Mouse (Mus musculus): ENCODE measurements around the gene Wdr89.

The Wdr89 gene

DNA sequence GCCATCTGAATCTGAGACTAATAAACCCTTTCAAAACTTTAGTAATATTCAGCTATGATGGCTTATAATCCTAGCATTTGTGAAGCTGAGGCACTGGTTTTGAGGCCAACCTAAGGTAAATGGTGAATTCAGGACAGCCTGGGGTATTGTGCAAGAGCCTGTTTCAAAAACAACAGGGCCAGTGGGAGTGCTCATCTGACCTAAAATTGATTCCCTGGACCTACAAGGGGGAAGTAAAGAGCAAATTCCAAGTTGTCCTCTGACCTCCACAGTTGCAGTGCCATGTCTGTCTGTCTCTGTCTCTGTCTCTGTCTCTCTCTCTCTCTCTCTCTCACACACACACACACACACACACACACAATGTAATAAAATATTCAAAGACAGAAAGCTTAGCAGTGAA is 2.4 kb downstream of the Wdr89 start:
- DNase-seq = no peak

DNA sequence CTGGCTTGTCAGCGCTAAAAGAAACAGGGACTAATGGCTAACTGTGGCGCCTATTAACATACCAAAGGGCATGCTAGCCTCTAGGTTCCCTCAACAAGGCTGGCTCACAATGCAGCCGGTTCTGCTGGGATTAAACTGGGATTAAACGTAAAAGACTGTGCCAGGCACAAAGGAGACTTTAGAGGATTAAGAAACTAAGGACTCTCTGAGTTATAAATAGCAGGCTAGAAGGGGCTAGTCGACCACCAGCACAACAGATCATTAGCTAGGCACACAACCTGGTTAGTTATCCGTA is 4.9 kb downstream of the Wdr89 start:
- peak; percentile 68 for DNase-seq

DNA sequence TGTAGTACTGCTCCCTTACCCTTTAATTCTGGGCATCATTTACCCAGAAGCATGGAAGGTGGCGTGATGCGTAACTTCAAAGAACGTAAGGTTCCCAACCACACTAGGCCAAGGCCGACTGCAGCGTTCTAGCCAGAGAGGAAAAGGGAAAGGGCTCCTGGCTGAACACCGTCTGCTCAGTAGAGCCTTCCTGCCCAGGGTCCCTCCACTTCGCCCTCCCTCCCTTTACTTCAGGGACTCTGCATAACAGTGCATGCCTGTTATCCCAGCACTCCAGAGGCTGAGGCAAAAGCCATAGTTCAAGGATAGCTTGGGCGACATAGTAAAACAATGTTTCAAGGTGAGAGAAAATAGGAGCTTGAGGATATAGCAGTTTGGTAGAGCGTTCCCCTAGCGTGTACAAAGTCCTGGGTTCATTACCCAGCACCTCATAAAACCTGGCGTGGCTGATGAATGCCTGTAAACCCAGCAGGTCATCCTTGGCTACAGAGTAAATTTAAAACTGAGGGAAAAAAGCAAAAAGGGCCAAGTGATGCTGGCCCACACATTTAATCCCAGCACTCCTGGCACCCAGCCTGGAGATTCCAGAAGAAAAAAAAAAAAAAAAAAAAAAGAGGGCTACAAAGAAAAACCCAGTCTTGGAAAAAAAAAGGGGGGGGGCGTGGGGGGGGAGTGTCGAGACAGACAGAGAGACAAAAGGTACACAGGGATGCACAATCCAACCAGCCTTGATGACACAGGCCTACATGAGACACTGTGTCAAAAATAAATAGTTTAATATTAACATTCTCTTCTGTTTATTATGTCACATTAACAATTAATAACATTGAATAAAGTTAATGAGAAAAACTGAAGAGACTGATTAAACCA is 5.5 kb downstream of the Wdr89 start:
- DNase-seq = peak; percentile 71

DNA sequence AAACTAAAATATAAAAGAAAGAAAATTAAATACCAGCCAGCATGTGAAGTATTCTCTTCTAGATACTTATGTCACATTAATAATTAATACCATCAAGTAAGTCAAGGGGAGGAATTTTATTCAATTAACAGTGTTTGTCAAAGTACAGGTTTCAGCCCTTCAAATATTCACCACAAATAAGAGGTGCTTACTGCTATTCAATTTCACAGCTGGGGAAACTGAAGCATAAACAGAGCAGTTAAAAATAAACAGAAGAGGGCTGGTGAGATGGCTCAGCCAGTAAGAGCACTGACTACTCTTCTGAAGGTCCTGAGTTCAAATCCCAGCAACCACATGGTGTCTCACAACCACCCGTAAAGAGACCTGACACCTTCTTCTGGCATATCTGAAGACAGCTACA is 7.0 kb downstream of the Wdr89 start:
- no peak for DNase-seq

DNA sequence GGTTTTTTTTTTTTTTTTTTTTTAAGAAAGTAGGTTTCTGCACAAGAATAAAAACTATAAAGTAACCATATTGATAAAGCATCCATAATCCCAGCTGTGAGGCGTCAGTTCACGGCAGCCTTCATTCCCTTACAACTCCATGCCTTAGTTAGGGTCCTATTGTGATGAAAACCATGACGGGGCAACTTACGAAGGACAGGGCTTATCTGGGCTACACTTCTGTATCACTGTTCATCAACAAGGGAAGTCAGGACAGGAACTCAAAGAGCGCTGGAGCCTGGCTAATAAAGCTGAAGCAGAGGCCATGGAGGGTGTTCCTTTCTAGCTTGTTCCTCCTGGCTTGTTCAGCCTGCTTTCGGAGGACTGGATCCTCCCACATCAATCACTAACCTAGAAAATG is 10.9 kb downstream of the Wdr89 start:
- DNase-seq = no peak

DNA sequence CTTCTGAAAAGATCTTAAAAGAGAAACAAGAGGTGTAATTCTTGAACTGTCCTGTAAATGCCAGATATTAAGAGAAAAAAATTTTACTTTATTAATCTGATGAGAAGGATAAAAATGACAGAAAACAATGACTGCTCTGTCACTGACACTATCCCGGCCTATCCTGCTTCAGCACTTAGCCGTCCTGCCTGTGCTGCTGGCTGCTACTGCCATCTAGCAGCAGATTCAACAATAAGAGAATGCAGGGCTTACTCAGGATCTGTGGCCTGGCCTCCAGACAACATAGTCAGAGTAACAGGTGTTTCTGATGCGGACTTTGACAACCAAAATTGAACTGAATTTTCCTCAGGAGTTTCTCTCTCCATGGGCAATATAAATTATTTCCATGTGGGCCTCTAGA is 12.8 kb downstream of the Wdr89 start:
- peak; percentile 30 for DNase-seq

DNA sequence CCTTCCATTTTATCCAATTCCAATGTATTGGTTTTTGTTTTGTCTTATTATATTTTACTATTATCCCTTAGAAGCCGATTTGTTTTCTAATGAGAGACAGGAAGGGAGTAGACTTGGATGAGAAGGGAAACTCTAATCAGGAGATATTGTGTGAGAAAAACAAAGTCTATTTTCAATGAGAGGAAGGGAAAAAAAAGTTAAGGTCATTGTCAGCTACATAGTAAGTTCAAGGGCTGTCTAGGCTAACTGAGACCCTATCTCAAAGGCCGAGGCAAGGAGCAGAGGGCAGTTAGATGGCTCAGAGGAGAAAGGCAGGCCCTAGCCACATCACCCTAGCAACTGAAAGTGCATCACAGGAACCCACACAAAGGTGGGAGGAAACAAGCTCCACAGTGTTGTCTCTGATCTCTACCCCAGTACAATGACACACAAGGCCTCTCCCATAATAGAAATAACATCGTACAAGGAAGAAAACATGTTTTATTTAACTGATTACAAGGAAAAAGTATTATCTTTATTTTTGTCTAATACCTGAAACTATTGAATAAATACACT is 15.0 kb downstream of the Wdr89 start:
- no peak for DNase-seq

DNA sequence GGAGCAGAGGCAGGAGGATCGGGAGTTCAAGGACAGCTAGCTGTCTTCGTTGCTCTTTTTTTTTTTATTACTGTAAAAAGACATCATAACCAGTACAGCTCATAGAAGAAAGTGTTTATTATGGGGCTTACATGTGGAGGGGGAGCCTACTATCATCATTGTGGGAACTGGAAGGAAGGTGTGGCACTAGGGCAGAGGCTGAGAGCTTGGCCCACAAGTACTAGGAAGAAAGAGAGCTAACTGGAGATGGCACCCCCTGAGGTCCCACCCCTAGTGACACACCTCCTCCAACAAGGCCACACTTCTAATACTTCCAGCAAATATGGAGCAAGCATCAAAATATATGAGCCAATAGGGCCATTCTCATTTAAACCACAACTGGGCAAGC is 19.6 kb downstream of the Wdr89 start:
- DNase-seq = no peak

DNA sequence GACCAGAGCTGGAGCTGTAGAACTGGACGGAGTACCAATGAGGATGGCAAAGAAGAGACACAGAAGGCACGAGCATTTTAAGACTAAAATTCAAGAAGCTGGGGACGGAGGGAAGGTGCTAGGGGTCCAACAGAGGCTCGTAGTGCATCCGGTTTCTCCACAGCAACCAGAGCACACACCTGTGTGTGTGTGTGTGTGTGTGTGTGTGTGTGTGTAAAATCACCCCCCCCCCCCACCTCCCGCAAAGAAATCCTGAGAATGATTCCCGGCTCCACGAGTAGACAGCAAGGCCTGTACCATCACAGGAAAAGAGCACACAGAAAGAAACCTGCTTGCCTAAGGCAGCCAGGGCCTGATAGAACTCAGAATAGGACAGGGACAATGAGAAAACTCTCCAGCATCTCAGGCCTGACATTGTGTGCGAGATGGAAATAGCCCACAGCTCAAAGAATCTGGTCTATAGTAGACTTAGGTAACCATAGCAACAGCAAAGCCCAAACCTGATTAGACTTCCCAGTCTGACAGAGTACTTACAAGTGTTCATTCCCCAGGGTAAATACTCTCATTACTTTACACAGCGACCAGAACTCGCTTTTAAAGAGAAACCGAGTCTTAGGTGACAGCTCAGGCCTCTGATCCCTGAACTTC is 20.2 kb downstream of the Wdr89 start:
- DNase-seq = no peak

DNA sequence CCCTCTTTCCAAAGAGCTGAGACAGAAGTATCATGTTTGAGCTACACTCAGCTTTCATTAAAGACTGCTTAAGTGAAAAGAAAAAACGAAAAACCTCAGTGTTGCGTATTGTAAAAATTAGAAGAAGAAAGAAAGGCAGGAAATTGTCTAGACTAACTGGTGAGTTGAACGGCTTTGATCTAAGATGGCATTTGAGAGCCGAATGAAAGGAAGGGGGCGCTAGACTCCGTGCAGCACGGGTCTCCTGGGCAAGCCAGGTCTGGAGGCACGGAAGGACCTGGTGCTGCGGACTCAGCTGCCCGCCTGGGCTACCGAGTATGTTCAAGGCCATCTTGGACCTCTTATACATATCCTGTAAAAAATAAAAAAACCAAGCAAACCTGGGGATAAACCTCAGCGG is 21.1 kb downstream of the Wdr89 start:
- no peak for DNase-seq

DNA sequence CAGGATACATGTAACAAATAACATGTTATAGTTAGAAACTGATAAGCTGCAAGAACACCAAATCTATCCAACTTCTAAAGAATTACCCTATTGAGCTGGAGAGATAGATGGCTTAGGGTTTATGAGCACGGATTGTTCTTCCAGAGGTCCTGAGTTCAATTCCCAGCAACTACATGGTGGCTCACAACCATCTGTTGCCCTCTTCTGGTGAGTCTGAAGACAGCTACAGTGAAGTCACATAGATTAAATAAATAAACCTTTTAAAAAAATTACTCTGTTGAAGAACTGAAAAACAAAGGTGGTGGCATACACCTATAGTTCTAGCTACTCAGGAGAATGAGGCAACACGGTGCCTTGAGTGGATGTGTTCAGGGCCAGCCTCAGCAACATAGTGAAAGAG is 21.7 kb downstream of the Wdr89 start:
- DNase-seq = no peak

DNA sequence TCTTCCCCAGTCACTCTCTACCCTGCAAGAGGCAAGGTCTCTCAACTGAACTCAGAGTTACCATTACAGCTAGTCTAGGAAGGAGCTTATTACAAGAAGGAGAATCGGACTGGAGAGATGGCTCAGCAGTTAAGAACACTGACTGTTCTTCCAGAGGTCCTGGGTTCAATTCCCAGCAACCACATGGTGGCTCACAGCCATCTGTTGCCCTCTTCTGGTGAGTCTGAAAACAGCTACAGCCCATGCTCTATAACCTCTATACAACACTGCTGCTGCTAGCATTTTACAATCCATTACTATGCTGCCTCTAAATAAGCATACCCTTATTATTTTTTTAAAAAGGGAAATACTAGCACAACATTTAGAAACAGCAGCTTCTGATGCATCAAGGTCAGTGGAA is 23.6 kb downstream of the Wdr89 start:
- no peak for DNase-seq

DNA sequence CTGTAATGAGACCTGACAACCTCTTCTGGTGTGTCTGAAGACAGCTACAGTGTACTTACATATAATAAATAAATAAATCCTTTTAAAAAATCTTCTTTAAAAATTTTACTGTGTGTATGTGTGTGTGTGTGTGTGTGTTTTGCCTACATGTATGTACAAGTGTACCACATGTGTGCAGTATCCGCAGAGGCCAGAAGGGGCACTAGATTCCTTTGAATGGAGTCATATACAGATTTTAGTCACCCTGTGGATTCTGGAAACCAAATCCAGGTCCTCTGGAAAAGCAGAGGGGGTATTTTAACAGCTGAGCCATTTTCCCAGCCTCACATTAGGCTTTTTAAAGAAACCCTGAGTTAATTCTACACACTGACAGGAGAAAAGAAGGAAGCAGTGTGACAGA is 27.6 kb downstream of the Wdr89 start:
- DNase-seq = no peak

DNA sequence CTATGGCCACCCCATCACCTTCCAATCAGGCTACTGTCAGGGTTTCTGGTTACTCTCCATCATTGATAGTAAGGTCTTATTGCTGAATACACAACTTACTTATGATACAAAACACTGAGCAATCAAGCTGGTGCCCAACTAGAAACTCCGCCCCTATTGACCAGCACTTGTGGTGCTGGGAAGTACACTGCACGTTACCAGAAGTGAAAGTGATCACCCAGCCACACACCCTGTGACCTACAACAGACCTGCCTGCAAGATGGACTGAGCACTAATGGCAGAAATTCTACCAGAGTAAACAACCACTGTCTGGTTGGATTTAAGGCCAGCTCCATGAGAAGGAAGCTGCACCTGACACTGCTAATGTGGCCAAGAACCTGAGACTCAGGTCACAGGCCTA is 31.0 kb downstream of the Wdr89 start:
- no peak for DNase-seq

DNA sequence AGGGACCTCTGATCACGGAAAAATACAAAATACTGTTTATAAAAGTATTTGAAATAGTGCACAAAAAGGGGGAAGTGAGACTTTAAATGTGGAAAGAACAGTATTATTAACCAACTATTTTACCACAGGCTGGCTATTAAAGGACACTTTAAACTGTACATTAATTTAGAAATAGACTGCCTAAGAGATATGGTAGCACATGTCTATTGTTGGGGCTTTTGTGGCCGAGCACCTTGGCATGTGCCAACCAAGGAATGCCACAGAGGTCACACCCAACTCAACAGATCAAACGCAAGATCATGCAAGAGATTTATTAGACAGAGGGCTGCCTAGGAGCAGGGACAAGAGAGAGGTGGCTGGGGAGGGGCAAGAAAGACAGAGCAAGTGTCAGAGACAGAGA is 32.2 kb downstream of the Wdr89 start:
- DNase-seq = no peak

DNA sequence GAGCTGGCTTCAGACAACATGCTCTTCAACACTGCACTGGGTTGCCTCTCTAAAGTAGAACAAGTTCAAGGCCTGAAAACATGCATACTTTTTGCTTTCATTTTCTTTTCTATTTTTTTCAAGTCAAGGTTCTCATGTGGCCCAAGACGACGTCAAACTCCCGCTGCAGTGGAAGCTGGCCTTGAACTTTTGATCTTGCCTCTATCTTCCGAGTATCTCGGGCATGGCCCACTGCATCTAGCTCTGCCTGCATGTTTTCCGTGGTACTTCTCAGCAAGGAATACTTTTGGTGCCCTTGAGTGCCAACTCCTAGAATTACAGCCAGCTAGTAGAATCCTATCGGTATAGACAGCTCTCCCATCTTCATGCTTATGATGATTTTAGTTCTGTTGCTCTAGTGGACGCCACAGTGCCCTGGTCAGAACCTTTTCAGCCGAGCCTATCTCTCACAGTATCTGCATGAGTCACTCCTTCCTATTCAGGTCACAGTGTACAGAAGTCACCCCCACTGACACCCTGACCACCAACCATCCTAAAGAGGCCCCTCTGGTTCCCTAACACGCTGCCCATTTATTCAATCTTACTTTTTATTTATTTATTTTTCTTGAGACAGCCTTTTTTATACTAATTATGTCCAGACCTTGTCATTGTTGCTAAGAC is 33.4 kb downstream of the Wdr89 start:
- no peak for DNase-seq

DNA sequence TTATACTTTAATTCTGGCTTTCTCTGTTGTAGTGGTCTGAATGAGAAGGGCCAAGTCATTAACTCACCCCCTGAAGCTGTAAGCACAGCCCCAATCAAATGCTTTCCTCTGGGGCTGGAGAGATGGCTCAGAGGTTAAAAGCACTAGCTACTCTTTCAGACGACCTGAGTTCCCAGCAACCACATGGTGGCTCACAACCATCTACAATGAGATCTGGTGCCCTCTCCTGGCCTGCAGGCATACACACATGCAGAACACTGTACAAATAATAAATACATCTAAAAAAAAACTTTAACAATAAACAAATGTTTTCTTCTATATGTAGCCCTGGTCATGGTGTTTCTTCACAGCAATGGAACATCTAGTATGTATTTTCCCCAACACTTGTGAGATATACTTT is 39.7 kb downstream of the Wdr89 start:
- no peak for DNase-seq

DNA sequence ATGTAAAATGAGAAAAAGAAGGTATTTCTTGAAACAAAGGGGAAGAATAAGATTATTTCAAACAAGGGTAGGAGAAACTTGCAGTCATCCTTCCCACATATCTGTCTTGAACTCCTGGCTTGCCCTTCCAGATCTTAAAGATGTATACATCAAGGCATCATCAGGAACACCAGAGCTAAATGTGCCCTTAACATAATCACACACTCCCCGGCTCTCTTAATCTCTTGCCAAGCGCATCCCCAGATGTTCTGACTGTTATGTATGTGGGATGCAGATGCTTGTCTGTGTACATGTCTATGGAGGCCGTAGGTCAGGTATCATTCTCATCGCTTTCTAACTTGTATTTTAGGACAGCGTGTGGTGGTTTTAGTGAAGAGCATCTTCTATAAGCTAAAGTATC is 46.0 kb downstream of the Wdr89 start:
- no peak for DNase-seq

DNA sequence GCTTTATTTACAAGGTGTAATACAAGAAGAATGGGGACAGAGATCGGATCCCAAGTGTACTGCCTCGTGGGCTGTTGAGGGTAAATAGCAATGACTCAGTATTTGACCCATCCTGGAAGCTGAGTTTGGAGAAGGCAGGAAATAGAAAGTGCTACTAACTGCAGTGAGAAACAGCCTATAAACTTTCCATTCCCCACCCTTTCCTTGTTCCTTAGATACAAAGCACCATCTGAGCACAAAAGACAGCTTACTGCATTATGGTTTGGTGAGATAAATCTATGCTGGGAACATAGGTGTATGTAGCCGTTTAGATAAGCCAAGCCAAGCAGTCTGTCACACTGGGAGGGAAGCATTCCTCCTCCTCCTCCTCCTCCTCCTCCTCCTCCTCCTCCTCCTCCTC is 46.5 kb downstream of the Wdr89 start:
- no peak for DNase-seq

DNA sequence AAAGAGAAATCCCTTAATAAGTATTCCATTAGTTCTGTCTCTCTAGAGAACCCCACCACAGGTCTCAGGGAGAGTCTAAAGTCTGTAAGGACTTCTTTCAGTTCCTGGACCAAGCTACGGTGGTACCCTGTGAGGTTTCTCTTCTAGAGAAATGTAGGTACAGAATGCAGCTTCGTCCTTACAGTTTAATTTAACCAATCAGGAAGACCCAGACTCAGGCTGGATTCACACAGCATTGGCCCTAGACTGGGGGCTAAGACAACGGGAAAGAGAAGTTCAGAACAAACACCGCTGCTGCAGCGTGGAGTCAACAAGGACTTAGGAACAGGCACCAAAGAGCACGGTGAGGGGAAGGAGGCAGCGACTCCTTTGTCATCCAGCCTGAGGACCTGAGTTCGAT is 52.5 kb downstream of the Wdr89 start:
- no peak for DNase-seq

DNA sequence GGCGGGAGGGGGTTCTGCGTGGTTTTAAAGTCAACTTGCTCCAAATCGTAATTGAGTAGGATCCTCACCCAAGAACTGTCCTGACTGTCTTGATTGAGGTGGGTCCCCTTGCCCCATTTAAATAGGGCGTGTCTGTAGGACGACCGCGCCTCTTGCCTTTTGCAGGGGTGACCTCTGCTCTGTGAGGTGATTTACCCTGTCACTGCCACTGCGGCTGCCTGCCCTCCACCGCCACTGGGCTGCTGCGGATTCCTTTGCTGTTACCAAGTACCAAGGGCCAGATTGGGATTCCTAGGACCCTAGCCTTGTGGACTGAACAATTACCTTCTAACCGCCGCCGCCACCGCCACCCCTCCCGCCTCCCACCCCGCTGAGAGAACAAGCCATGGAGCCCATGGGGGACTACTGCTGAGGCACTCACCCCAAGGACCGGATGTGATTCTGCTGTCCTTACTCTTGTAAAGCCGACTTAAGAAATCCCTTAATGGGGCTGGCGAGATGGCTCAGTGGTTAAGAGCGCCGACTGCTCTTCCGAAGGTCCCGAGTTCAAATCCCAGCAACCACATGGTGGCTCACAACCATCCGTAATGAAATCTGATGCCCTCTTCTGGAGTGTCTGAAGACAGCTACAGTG is 53.1 kb downstream of the Wdr89 start:
- DNase-seq = peak; percentile 31

DNA sequence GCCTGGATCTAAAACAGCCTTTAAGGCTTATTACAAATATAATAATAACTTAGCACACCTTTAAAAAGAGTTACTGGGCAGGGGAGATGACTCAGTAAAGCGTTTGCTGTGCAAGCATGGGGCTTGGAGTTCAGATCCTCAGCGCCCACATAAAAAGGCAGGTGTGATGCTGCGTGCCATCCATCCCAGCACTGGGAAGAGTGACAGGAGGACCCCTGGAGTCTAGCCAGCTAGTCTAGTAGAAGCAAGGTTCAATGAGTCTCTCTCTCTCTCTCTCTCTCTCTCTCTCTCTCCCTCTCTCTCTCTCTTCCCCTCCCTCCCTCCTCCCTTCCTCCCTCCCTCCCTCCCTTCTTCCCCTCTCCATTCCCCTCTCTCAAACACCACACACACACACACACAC is 53.8 kb downstream of the Wdr89 start:
- DNase-seq = no peak

DNA sequence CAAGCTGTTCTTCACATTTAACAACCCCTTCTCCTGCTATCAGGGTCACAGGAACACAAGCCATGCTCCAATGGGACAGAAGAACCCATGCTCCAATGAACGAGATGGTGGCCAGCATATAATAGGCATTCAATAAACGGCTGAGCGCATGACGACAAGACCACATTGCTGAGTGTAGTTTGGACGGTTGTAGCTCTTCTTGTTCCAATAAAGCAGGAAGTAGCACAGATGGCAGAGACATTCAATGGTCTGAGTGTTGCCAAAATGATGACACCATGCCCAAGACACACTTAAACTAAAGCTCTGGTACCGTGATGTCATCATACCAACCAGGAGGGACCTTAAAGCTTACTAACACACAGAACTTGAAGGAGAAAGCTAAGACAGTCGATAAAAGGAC is 56.6 kb downstream of the Wdr89 start:
- no peak for DNase-seq

DNA sequence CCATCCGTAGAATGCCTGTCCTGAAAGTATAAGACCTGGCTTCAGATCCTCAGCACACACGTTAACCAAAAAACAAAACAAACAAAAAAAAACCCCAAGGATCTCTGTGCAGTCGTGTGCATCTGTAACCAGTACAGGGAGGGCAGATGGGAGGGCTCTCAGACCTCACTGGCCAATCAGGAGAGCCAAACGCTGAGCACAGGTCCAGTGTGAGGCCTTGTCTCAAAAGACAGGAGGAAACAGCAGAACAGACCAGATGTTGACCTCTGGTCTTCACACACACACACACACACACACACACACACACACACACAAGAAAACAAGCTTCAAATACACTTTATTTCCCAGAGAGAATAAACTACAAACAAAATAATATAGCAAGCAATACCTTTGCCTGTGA is 69.8 kb downstream of the Wdr89 start:
- DNase-seq = peak; percentile 72
